Mouse (Mus musculus) heart, adult 9 months (tissue): ENCODE data around the gene F2.
A peak's percentile ranks its signal among the peaks of the same experiment; 100 is the strongest.
"Not testable (repeated sequence)": the region's sequence is repeated elsewhere in the genome, so short reads cannot be mapped to it uniquely, and the experiment has no call there.

Experiments used
- DNase-seq, 2 experiments: peaks; one replicate each; pipeline ENCODE4 v3.0.0; 2022; ENCODE audit warnings: low spot score in 2 of 2

The F2 gene

DNA sequence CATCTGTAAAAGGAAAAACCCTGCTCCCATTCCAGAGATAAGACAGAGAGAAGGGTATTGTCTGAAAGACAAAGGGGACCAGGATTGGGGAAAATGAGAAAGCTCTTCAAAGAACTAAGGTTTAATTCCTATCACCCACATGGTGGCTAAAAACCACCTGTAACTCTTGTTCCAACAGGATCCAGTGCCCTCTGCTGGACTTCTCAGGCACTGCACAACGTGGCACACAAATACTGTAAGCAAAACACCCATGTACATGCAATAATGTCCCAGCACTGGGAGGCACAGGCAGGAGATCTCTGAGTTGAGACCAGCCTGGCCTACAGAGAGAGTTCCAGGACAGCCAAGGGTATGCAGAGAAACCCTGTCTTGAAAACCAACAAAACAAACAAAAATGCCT is 10.5 kb upstream of the F2 start:
- DNase-seq: peak in 1 of 2 experiments; percentile 36

DNA sequence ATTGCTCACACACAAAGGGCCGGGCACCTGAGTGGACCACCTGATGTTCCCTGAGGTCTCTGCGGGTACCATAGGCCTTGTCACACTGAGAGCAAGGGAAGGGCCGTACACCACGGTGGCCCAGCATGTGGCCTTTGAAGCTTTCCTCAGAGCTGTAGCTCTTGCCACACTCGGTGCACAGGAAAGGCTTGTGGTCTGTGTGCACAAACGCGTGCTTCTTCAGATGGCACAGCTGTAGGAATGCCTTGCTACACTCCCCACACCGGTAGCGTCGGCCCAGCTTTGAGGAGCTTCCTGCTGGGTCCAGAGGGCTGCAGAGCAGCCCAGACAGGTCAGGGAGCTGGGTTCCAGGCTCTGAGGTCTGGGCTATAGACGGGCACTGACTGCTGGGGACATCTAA is 9.6 kb upstream of the F2 start:
- DNase-seq: no peak

DNA sequence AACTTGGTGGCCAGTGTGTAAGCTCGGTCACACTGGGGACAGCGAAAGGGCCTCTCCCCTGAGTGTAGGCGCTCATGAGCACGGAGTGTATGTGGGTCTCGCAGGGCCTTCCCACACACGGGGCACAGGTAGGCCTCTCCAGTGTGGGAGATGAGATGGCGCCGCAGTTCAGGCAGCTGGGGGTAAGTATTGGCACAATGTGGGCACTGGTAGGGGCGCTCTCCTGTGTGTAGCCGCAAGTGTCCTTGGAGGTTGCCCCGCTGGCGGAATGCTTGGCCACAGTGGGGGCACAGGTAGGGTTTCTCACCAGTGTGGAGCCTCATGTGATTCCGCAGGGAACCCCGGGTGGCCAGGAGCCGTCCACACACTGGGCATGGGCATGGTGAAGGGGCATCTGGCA is 9.1 kb upstream of the F2 start:
- DNase-seq: no peak

DNA sequence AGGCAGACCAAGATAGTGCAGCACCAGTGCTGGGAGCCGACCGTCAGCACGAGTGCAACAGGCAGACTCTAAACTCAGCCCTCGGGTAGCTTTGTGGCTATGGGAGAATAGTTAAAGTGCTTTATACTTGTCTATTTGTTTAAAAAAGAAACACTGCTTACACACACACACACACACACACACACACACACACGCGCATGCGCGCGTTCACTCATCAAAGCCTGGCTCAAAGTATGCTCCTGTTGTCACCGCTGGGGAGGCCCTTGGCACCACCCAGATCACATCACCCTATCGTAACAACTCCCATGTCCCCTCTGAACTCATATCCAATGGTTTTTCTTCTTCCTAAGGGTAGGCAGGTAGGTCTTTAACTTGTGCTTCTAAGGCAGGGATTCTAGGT is 7.8 kb upstream of the F2 start:
- DNase-seq: no peak

DNA sequence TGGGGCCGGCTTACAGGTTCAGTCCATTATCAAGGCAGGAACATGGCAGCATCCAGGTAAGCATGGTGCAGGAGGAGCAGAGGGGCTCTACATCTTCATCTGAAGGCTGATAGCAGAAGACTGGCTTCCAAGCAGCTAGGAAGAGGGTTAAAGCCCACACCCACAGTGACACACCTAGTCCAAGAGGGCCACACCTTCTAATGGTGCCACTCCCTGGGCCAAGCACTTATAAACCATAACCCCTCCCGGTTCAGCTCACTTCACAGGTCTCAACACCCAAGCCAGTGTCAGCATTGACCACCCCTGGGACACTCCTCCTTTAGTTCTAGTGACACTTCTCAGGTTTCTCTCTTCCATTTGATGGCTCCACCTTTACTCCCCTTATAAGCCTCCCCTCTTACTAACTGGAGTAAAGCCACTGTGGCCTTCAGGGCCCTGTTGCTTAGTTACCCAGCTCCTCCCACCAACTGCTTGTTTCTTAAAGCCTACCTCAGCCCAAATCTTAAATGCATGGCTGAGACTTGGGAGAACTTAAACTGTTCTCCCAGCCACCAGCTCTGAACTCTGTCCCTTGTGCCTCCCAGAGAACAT is 6.7 kb upstream of the F2 start:
- no peak for DNase-seq

DNA sequence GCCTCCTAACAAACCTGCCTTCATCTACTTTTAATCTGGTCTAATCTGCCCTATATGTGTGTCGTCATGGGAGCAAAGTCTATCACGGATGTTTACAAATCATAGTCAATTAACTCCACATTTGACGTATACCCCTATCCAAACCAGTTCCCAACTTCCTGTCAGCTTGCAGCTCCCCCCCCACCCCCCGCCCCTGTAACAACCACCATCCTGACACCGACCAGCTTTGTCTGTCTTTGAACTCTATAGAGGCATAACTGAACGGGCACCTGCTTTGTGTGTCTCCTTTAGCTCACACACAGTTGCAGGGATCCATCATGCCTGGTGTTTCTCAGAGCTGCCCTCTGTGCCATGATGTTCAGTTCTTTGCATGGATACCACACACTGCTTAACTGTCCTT is 2.7 kb upstream of the F2 start:
- no peak for DNase-seq

DNA sequence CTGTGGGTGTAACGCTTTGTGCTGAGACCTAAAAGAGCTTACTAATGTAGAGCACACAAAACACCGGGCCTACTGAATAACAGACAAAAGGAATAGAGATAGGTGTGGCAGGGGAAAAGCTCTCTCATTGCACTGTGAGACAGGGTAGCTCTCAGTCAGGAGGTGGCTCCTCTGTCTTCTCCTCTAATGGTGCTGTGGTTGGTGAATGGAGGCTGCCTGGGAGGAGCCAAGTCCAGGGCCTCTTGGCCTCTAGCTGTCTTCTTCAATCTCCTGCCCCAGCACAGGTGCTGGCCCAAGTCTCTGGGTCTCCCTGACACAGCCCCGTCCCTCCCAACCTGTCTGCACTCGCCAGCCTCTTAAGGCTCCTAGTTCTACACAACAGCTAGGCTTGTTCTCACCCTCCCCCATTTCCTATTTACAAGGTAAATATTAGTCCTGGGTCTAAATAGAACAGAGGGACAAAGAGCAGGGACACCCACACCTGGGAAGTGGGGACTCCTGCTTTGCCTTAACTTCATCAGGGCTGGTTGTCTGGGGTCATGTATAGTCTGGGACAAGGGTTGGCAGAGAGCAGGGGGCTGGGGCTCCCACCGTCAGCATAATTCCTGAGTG is 619 bp upstream of the F2 start:
- DNase-seq: no peak

DNA sequence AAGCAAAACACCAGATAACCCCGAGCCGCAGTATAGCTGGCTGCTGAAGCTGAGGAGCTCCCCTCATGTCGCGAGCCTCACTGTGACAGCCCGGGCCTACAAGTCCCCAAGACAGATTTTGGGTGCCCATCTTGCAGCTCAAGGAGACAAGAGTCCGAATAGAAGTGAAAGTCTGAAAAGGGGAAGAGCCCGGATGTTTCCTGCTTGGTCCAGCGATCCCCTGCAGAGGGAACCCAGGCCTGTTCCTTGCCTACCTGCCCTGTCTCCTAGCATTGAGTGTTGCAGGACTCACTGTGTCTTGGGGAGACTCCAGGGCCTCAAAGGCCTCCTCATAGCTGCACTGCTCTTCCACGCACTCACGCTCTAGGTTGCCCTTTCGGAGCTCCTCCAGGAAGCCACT is 728 bp downstream of the F2 start:
- DNase-seq: no peak

DNA sequence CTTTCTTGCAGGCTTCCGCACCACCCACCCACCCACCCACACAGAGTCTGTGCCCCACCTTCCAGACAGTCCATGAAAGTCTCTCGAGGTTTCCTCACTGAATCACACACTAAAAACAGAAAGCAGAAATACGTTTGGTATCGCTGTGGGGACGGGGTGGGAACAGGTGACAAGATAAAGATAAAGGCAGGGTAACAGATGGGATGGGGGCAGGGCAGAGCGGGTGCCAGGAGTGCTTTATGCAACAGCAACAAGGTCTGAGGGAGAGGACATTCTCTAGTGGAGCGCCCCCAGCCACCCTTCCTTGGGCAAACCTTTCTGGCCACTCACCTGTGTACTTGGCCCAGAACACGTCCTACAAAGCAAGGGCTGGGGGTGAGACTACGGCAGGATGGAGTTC is 1.4 kb downstream of the F2 start:
- DNase-seq: no peak

DNA sequence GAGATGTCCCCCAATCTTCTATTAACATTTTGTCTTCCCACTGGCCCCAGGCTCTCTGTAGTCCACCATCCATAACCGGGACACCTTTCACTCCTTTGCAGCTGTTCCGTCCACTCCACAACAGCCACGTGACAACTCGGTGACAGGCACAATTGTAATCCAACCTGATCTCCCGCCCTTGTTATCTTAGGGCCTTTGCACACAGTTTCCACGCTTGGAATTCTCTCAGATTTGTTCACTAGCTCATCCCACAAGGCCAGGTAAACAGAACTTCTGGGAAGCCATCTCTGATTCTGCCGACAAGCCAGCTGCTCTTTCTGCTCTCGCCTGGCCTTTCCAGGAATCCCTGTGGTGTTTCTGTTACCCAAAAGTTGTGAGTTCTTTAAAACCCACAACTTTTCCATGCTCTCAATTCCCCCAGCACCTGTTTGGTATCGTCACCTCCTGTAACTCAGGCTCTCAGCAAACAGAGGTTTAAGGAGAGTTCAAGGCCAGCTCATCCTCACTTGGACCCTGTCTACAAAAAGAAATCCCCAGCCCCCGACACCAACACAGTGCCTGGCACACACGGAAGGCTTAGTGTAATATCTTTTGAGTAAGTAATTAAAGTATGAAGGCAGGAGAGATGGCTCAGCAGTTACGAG is 2.8 kb downstream of the F2 start:
- no peak for DNase-seq

DNA sequence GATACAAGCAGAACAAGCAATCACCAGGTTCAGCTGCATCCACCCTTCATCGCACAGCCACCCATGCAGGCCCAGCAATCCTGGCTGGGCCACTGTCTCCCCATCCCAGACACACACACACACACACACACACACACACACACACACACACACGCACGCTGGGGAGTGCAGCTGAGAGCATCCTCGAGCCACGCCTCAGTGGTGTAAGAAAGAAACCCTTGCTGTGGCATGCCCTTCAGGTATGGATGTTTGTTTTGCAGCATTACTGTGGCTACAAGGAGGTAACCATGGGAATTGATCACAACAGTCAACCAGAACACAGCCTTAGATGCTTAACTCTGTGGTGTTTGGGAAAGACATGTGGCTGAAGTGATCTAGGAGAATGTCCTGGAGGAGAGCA is 3.9 kb downstream of the F2 start:
- no peak for DNase-seq

DNA sequence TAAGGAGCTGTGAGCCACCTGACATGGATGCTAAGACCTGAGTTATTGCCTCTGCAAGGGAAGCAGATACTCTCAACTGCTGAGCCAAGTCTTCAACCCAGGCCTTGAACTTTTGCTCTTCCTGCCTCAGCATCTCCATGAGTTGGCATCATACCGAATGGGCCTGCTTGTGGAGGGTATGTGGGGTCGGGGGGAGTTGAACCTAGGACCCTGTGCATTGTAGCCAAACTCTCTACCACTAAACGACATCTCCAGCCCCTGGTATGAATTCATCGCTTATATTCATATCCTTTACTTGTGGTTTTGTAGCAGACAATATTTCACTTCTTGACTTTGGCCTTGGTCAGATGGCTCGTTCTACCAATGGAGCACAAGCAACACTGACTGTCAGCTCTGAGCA is 4.4 kb downstream of the F2 start:
- DNase-seq: no peak

DNA sequence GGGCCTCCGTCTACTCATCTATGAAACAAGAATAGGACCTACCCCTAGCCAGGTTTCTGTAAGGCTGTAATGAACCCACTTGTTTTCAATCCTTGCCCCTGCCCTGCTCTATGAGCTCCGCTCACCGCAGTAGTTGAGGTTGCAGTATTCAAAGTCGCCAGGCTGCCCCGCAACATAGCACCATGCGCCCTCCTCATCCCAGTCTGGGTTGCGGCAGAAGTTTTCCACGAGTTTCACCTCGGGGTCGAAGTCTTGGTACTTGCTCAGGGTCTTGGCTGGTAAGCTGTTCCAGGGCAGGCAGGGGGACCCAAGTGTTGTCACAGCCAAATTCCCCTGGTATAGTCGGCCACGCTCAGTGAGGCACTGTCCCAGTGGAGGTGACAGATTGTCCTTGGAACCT is 5.8 kb downstream of the F2 start:
- no peak for DNase-seq

DNA sequence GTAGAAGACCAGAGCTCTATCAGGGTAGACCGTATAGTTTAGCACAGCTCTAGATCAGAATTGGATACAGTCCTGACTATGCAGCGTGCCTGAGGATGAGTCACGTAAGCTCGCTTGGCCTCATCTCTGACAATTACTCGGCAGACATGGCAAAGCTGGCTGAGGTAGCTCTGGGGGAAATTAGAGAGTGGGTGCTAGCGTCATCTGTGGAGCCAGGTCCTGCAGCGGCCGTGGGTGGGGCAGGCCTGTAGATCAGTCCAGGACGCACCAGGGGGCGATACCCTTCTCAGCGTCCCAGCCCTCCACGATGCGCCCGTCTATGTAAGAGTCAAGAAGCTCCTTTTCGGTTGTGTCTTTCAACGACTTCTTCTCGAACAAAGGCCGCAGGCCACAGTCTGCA is 6.5 kb downstream of the F2 start:
- DNase-seq: no peak

DNA sequence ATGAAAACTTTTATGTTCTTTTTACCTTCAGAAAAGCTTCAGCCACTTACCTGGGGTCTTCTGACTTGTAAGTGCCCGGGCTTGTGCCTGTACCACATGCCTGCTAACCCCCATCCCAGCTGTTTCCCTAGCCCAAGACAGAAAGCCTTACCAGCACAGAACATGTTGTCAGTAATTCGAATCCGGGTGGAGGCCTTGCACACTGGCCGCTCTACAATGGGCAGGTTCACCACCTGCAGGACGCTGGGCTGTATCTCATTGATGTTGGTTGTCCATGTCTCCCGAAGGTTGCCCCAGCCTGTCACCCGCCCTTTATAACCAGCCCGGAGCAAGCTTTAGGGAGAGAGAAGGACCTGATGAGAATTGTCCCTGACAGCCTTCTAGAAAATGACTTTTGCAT is 8.0 kb downstream of the F2 start:
- DNase-seq: no peak

DNA sequence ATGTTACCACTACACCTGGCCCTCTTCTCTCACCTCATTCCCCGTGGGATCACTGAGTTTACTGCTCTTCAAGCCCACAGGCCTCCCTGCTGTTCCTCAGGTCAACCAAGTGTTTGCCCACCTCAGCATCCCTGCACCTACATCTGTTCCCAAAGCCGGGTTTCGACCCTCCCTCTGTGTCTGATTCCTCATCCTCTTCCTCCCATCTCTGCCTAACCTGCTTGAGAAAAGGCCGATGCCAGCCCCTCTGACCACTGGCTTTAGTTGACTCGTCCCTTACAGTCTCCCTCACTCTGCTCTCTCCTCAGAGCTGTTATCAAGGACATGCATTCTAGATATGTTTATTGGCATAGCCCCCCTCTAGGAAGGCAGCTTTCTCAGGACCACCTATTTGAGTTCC is 8.7 kb downstream of the F2 start:
- DNase-seq: no peak

DNA sequence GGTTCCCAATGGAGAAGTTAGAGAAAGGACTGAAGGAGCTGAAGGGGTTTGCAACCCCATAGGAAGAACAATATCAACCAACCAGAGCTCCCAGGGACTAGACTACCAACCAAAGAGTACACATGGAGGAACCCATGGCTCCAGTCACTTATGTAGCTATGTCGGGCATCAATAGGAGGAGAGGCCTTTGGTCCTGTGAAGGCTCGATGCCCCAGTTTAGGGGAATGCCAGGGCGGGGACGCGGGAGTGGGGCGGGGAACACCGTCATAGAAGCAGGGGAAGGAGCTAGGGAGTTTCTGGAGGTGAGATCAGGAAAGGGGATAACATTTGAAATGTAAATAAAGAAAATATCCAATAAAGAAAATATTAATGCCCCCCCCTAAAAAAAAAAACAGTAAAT is 12.8 kb downstream of the F2 start:
- not testable (repeated sequence) for DNase-seq

DNA sequence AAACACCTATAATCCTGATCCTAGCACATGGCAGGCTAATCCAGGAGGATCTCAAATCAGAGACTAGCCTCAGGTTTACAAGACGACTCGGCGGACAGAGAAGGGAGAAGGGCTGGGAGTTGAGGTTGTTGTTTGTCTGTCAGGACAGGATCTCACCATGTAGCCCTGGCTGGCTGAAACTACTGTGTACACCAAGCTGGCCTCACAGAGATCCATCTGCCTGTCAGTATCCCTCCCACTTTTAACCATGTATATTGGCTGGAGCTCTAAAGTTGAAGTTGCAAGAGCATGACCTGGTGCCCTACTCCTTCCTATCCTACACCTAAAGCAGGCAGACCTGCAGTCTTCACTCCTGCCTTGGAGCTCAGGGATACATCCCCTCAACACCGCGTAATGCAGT is 13.9 kb downstream of the F2 start:
- no peak for DNase-seq

DNA sequence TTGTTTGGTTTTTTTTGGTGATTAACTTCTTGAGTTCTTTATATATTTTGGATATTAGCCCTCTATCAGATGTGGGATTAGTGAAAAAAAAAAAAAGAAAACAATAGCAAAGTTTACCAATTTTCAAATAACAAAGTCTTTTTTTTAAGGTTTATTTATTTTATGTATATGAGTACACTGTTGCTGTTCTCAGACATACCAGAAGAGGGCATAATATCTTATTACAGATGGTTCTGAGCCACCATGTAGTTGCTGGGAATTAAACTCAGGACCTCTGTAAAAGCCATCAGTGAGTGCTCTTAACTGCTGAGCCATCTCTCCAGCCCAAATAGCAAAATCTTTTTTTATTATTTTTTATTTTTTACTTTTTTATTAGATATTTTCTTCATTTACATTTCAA is 26.8 kb downstream of the F2 start:
- not testable (repeated sequence) for DNase-seq

DNA sequence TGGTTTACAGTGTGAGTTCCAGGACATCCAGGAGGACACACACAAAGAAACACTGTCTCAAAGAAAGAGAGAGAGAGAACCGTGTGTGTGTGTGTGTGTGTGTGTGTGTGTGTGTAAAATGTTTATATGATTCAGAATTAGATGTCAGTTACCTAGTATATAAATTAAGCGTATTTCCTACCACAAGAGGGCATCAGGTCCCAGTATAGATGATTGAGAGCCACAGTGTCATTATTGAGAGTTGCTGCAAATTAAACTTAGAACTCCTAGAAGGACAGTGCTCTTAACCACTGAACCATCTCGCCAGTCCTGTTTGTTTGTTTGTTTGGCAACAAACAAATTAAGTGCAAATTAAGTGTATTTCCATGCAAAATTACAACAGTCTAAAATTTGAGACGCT is 33.8 kb downstream of the F2 start:
- no peak for DNase-seq

DNA sequence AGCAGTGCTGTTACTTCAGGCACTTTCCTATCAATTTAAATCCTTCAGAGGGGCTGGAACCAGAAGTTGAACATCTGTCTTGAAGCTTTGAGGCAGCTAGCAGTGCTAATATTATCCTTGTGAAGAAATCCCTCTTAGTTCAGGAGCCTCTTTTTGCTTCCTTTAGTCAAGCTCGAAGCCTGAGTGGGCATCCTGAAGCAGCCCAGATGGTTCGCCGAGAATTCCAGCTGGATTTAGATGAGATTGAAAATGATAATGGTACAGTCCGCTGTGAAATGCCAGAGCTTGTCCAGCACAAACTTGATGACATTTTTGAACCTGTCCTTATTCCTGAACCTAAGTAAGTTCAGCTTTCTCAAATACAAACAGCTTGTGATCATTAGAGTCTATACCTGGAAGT is 35.7 kb downstream of the F2 start:
- no peak for DNase-seq

DNA sequence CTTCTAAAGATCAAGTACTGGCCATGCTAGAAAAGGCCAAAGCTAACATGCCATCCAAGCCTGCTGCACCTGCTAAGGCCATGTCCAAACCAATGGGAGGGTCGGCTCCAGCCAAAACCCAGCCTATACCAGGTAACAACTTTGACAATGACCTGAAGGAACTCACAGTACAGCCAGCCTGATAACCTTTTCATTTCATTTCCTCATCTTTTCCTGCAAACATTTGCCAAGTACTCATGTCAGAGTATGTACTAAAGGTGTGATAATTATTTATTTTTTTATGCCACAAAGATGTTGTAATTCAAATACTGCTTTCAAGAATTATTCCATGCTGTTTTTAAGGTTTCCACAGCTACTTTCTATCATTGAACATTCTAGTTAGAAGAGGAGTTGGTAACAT is 50.0 kb downstream of the F2 start:
- no peak for DNase-seq

DNA sequence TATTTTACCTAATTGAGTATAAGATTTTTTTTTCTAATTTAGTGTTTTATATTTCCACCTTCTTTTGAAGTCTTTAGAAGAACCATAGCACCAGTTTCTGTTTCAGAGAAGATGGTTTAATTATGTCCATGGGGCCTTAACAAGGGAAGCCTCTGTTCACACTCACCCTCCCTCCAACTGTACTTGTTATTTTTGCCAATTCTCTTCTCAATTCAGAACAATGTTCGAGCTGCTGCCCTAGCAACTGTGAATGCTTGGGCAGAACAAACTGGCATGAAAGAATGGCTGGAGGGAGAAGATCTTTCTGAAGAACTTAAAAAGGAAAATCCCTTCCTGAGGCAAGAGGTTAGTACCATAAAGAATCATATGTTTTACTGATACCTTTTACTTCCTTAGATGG is 55.3 kb downstream of the F2 start:
- no peak for DNase-seq
